Mouse (Mus musculus): ENCODE data around the gene Tbc1d9. TPM values are rescaled to one million over a fixed set of nuclear protein-coding genes. Genes with fewer than 3 reads are reported as not detected.

Tbc1d9 gene
- polyA plus RNA-seq, 1 experiment from 2014 or later: 16.4 TPM

- Histone ChIP-seq H3K4me1 (replicated peaks) (peaks cover 21% of the 10 kb centered on the region; the same call in 1 of the 2 replicates), H3K36me3 (peaks cover 18% of the 10 kb centered on the region), H3K27ac (no peak overlapping the region), H3K9ac (no peak overlapping the region), H3K9me3 (no peaks in the 10 kb centered on the region), H3K27me3 (no peaks in the 10 kb centered on the region), H3K4me2 (no peak overlapping the region), H3K4me3 (no peak overlapping the region)
- 84% methylated on average over 6 of the region's 6 CpGs for WGBS
- ATAC-seq (ENCODE audit: low FRiP score): no peak
Measured at GRCm38 (mm10) chr8:83216520-83216919, 51.4 kb downstream of the Tbc1d9 start.

GRCm38 (mm10) chr8:83217196-83217595 lies 52.0 kb downstream of the Tbc1d9 start:
- no peak for ATAC-seq (ENCODE audit: low FRiP score)
- H3K4me2 ChIP-seq: no peak overlapping the region
- H3K9ac ChIP-seq: no peak overlapping the region
- H3K4me3 ChIP-seq: no peak overlapping the region
- no peaks in the 10 kb centered on the region for H3K27me3 ChIP-seq
- H3K36me3 ChIP-seq: peaks cover 11% of the 10 kb centered on the region
- H3K4me1 ChIP-seq (replicated peaks): peaks cover 21% of the 10 kb centered on the region; the same call in 1 of the 2 replicates
- no peak overlapping the region for H3K27ac ChIP-seq
- H3K9me3 ChIP-seq: no peaks in the 10 kb centered on the region
- 92% methylated on average over 9 of the region's 9 CpGs for WGBS

- H3K4me3 ChIP-seq: no peak overlapping the region
- H3K4me2 ChIP-seq: no peak overlapping the region
- H3K9me3 ChIP-seq: no peaks in the 10 kb centered on the region
- peaks cover 21% of the 10 kb centered on the region; the same call in 1 of the 2 replicates for H3K4me1 ChIP-seq (replicated peaks)
- no peak for ATAC-seq (ENCODE audit: low FRiP score)
- H3K36me3 ChIP-seq: peaks cover 7% of the 10 kb centered on the region; the same call in 1 of the 2 replicates
- 94% methylated on average over 2 of the region's 2 CpGs for WGBS
- H3K9ac ChIP-seq: no peak overlapping the region
- H3K27me3 ChIP-seq: no peaks in the 10 kb centered on the region
- no peak overlapping the region for H3K27ac ChIP-seq
Measured at GRCm38 (mm10) chr8:83217891-83218290, 52.7 kb downstream of the Tbc1d9 start.

- Histone ChIP-seq H3K36me3 (no peaks in the 10 kb centered on the region), H3K4me1 (replicated peaks) (peaks cover 26% of the 10 kb centered on the region; the same call in 1 of the 2 replicates), H3K4me3 (no peak overlapping the region), H3K9ac (no peak overlapping the region), H3K4me2 (no peak overlapping the region), H3K27ac (no peak overlapping the region), H3K27me3 (no peaks in the 10 kb centered on the region), H3K9me3 (no peaks in the 10 kb centered on the region)
- WGBS: 86% methylated on average over 8 of the region's 8 CpGs
- ATAC-seq (ENCODE audit: low FRiP score): no peak
Measured at GRCm38 (mm10) chr8:83219392-83219791, 54.2 kb downstream of the Tbc1d9 start.

GRCm38 (mm10) chr8:83220746-83221145 lies 55.6 kb downstream of the Tbc1d9 start:
- Histone ChIP-seq H3K9ac (no peak overlapping the region), H3K4me3 (no peak overlapping the region), H3K9me3 (no peaks in the 10 kb centered on the region), H3K4me2 (no peak overlapping the region), H3K27me3 (no peaks in the 10 kb centered on the region), H3K27ac (no peak overlapping the region), H3K36me3 (no peaks in the 10 kb centered on the region), H3K4me1 (replicated peaks) (peaks cover 23% of the 10 kb centered on the region; the same call in 1 of the 2 replicates)
- 63% methylated on average over 3 of the region's 3 CpGs for WGBS
- peak; percentile 29; the same call in 1 of the 2 replicates for ATAC-seq (ENCODE audit: low FRiP score)

- WGBS: 43% methylated on average over 5 of the region's 5 CpGs
- H3K9ac ChIP-seq: no peak overlapping the region
- ATAC-seq (ENCODE audit: low FRiP score): peak; percentile 69
Measured at GRCm38 (mm10) chr8:83224754-83225416, 59.7 kb downstream of the Tbc1d9 start.

GRCm38 (mm10) chr8:83225598-83225997 lies 60.4 kb downstream of the Tbc1d9 start:
- 88% methylated on average over 2 of the region's 2 CpGs for WGBS

More at GRCm38 (mm10) chr8:83224754-83225416, 59.7 kb downstream of the Tbc1d9 start:
- H3K4me1 ChIP-seq (replicated peaks): peaks cover 24% of the 10 kb centered on the region
- no peak overlapping the region for H3K4me2 ChIP-seq
- H3K27ac ChIP-seq: peak overlapping the region; percentile 45
- H3K27me3 ChIP-seq: no peaks in the 10 kb centered on the region
- H3K9me3 ChIP-seq: no peaks in the 10 kb centered on the region
- no peaks in the 10 kb centered on the region for H3K36me3 ChIP-seq
- H3K4me3 ChIP-seq: no peak overlapping the region

DNA sequence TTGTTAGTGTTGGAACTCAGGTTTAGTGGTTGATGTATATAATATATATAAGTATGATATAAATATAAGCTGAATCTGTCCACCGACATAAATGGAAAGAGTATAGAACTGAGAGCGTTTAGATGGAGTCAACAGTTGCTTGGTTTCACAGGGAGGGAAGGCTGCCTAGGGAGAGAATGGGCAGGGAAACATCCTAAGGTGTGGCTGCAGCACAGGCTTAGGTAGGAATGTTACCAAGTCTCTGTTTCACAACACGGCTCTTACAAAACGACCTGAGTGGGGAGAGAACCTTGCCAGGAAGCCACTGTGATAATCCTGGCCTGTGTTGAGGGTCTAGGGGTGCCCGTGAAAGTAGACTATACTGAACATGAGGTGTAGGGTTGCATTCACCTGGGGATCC lies 62.2 kb downstream of the Tbc1d9 start:
- H3K9me3 ChIP-seq: no peaks in the 10 kb centered on the region
- WGBS: 89% methylated on average over 5 of the region's 5 CpGs
- H3K27me3 ChIP-seq: no peaks in the 10 kb centered on the region
- H3K4me2 ChIP-seq: no peak overlapping the region
- no peak overlapping the region for H3K27ac ChIP-seq
- peaks cover 14% of the 10 kb centered on the region for H3K4me1 ChIP-seq (replicated peaks)
- no peaks in the 10 kb centered on the region for H3K36me3 ChIP-seq
- H3K4me3 ChIP-seq: no peak overlapping the region
- ATAC-seq (ENCODE audit: low FRiP score): no peak
- H3K9ac ChIP-seq: no peak overlapping the region

More at GRCm38 (mm10) chr8:83225598-83225997, 60.4 kb downstream of the Tbc1d9 start:
- Histone ChIP-seq H3K36me3 (no peaks in the 10 kb centered on the region), H3K4me3 (no peak overlapping the region), H3K9ac (no peak overlapping the region), H3K27me3 (no peaks in the 10 kb centered on the region), H3K4me1 (replicated peaks) (peaks cover 18% of the 10 kb centered on the region), H3K27ac (no peak overlapping the region), H3K4me2 (no peak overlapping the region), H3K9me3 (no peaks in the 10 kb centered on the region)
- peak; percentile 52; the same call in 1 of the 2 replicates for ATAC-seq (ENCODE audit: low FRiP score)

DNA sequence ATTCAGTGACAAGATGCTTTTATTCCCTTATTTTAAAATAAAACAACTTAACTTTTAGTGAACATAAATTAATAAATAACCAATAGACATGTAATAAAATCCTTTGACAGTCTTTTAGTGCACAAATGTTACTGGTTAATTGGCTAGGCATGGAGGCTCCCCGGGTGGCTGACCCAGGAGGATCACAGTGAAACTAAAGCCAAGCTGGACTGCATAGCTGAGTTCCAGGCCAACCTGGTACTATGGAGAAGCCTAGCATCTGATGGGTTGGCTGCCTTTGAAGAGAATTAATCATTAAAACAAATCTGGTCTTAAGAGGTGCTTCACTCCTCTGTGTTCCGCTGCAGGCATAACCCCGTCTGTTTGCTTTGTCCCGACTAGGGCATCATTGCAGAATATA lies 67.9 kb downstream of the Tbc1d9 start:
- Histone ChIP-seq H3K9ac (no peak overlapping the region), H3K36me3 (peaks cover 36% of the 10 kb centered on the region), H3K4me3 (no peak overlapping the region), H3K27ac (no peak overlapping the region), H3K4me2 (no peak overlapping the region), H3K9me3 (no peaks in the 10 kb centered on the region), H3K4me1 (replicated peaks) (no peaks in the 10 kb centered on the region), H3K27me3 (no peaks in the 10 kb centered on the region)
- no peak for ATAC-seq (ENCODE audit: low FRiP score)
- WGBS: 92% methylated on average over 4 of the region's 4 CpGs

DNA sequence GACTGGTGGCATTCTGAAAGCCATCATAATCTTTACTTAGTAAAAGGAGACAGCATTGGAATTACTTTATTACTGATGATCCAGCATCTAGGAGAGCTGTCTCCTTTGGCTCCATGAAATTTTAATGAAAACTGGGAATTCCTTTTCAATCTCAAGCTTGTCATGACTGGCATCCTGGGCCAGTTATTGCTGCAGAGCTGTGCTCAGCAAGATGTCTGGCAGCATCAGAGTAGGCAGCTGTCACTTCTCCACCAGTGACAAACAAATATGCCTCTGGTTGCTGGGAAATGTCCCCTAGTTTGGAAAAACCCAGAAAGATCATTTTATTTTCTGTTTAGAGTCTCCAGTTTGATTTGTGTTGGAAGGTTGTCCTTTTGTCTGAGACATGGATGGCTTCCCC lies 74.2 kb downstream of the Tbc1d9 start:
- H3K4me2 ChIP-seq: no peak overlapping the region
- H3K27ac ChIP-seq: peak overlapping the region; percentile 35; the same call in 1 of the 2 replicates
- H3K36me3 ChIP-seq: peaks cover 65% of the 10 kb centered on the region
- ATAC-seq (ENCODE audit: low FRiP score): no peak
- no peaks in the 10 kb centered on the region for H3K9me3 ChIP-seq
- H3K9ac ChIP-seq: no peak overlapping the region
- H3K27me3 ChIP-seq: no peaks in the 10 kb centered on the region
- H3K4me3 ChIP-seq: no peak overlapping the region
- peaks cover 6% of the 10 kb centered on the region; the same call in 1 of the 2 replicates for H3K4me1 ChIP-seq (replicated peaks)

DNA sequence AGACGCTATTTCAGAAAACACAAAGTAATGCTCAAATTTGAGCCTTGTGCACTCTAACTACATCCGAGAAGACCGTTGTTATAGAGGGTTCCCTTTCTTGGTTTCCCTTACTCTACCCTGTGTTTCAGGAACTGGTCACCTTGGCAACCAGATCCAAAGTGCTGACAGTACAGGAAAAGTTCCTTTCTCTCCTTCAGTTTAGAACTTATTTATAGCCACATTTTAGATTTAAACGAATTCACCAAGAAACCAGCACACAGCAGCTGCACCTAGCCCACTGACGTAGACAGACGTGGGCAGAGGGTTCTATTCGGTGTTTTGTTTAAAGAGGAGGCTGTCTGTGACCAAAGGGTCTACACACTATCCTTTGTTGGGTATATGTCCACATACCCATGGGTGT lies 79.0 kb downstream of the Tbc1d9 start:
- Histone ChIP-seq H3K36me3 (peaks cover 49% of the 10 kb centered on the region), H3K27me3 (no peaks in the 10 kb centered on the region), H3K4me1 (replicated peaks) (peaks cover 6% of the 10 kb centered on the region; the same call in 1 of the 2 replicates), H3K4me2 (no peak overlapping the region), H3K27ac (no peak overlapping the region), H3K9me3 (no peaks in the 10 kb centered on the region), H3K9ac (no peak overlapping the region), H3K4me3 (no peak overlapping the region)
- WGBS: 95% methylated on average over 7 of the region's 7 CpGs
- no peak for ATAC-seq (ENCODE audit: low FRiP score)

- Histone ChIP-seq H3K9ac (no peak overlapping the region), H3K4me3 (no peak overlapping the region), H3K9me3 (no peaks in the 10 kb centered on the region), H3K36me3 (peaks cover 55% of the 10 kb centered on the region), H3K27me3 (no peaks in the 10 kb centered on the region), H3K4me2 (no peak overlapping the region), H3K27ac (no peak overlapping the region), H3K4me1 (replicated peaks) (no peaks in the 10 kb centered on the region)
- no peak for ATAC-seq (ENCODE audit: low FRiP score)
- WGBS: 93% methylated on average over 6 of the region's 6 CpGs
Measured at GRCm38 (mm10) chr8:83250858-83251257, 85.7 kb downstream of the Tbc1d9 start.
